Mouse (Mus musculus) lung, adult 2 months (tissue): ENCODE measurements around the gene Mkln1. TPM values are rescaled to one million over a fixed set of nuclear protein-coding genes. Genes with fewer than 3 reads are reported as not detected.

Source experiments
- DNase-seq: peaks from one replicate; pipeline ENCODE4 v3.0.0; 2022
- H3K4me1 ChIP-seq: fragments of 200-500 bp; 2 replicates; pipeline ENCODE4 v1.6.1; 2011; ENCODE audit warnings: low read length; ENCODE audit not compliant: control insufficient read depth, insufficient read depth
- H3K4me3 ChIP-seq: fragments of 200-500 bp; replicated peaks from 2 replicates; pipeline ENCODE3; 2011; ENCODE audit warnings: low read depth, mild to moderate bottlenecking, control low read depth, low read length; ENCODE audit errors: extremely low read depth
- CTCF ChIP-seq: fragments of 200-500 bp; IDR thresholded peaks from 2 replicates; pipeline ENCODE4 v1.5.1; 2011; ENCODE audit warnings: mild to moderate bottlenecking, low read length, control low read depth; ENCODE audit not compliant: insufficient read depth
- POLR2A ChIP-seq: fragments of 200-500 bp; IDR thresholded peaks from 2 replicates; pipeline ENCODE4 v1.6.1; 2011; ENCODE audit warnings: low read depth, mild to moderate bottlenecking, control low read depth, low read length, borderline replicate concordance; ENCODE audit errors: extremely low read depth
- WGBS: fragments of 180-500 bp; shearing (Covaris S2); methylation state at CpG from one replicate; pipeline ENCODE4 v1.1.7; 2018; 5-methylcytosine and 5-hydroxymethylcytosine counted together
- polyA plus RNA-seq: library from polyadenylated mRNA; depleted of rRNA; stranded (reverse); fragments of >200 nt; gene quantifications from 2 replicates; pipeline ENCODE4 v1.2.3, GENCODE M21; 2012

Mkln1 gene
- polyA plus RNA-seq, 1 experiment, result 26.4 TPM

DNA sequence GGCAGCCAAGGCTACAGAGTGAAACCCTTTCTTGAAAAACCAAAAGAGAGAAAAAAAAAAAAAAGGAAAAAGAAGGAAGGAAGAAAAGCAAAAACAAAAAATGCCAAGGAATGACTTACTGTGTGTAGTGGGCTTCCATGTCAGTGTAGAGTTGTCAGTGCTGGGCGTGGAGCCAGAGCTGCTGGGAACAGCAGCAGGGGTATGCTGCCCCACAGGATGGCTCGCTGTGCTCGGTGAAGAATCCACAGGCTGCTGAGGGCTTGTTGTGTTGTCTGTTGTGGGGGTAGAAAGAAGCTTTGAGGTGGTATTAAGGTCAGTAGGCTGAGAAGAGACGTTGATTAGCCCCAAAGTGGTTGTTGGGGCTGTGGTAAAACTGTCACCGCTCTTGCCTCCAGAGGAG is 129.8 kb downstream of the Mkln1 start:
- TF ChIP-seq CTCF (no peak), POLR2A (no peak)
- WGBS, result 71% methylated on average over 5 of the region's 5 CpGs
- no peak for DNase-seq
- Histone ChIP-seq H3K4me1 (peaks cover 2% of the 10 kb centered on the region; the same call in 1 of the 2 replicates), H3K4me3 (no peak overlapping the region)

DNA sequence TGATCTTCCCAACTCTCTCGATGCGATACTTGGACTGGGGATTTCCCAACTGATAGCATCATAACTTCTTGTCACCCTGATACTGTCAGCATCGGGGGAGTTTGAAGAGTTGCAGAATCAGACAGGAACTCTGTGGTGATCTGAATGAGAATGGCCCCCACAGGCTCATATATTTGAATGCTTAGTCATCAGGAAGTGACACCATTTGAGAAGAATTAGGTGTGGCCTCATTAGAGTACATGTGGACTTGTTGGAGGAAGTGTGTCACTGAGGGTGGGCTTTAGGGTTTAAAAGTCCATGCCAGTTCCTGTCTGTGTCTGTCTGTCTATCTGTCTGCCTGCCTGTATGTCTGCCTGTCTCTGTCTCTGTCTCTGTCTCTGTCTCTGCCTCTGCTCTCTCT is 133.3 kb downstream of the Mkln1 start:
- Histone ChIP-seq H3K4me1 (peaks cover 4% of the 10 kb centered on the region; the same call in 1 of the 2 replicates), H3K4me3 (no peak overlapping the region)
- WGBS, result 67% methylated on average over 3 of the region's 3 CpGs
- TF ChIP-seq POLR2A (no peak), CTCF (no peak)
- no peak for DNase-seq

DNA sequence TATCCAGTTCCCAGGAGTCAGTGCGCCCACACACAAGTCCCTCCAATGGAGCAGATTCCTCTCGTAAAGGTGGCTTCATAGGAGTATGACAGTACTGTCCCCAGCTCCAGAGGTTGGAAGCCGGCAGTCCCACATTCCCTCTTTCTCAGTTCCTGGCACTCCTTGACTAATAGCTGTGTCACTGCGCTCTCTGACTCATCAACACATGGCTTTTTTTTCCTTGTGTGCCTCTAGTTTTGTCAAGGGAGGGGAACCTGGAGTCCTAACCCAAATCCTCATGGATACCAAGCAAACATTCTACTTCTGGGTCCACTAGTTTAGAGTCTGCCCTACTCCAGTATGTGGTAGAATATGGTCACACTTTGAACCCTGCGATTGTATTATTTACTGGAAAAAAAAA is 136.2 kb downstream of the Mkln1 start:
- WGBS, result 87% methylated on average over 5 of the region's 5 CpGs
- DNase-seq, result no peak
- Histone ChIP-seq H3K4me1 (peaks cover 8% of the 10 kb centered on the region), H3K4me3 (no peak overlapping the region)
- TF ChIP-seq CTCF, result no peak
- TF ChIP-seq POLR2A, result no peak

- DNase-seq, result no peak
- Histone ChIP-seq H3K4me3 (no peak overlapping the region), H3K4me1 (peaks cover 12% of the 10 kb centered on the region)
- WGBS, result 55% methylated on average over 4 of the region's 4 CpGs
- no peak for TF ChIP-seq POLR2A
- no peak for TF ChIP-seq CTCF
Observed at GRCm38 (mm10) chr6:31537193-31537592, 138.7 kb downstream of the Mkln1 start.

DNA sequence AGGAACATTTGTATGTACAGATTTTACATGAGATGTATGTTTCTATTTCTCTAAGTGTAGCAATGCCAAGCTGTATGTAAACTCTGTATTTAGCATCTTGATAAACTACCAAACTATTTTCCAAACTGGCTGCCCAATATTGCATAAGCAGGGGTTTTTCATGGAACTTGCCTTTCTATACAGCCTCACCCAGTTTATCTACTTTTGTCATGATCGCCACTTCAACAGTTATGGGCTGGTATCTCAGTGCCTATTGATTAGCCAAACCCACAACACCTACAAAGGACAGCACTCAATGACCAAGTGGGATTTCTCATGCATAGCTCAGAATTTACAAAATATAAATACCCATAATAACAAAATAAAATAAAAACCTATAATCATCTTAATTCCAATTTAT is 139.6 kb downstream of the Mkln1 start:
- no peak for DNase-seq
- WGBS, result 82% methylated on average over 1 of the region's 1 CpGs
- H3K4me3 ChIP-seq, result no peak overlapping the region
- H3K4me1 ChIP-seq, result peaks cover 18% of the 10 kb centered on the region
- TF ChIP-seq POLR2A (no peak), CTCF (no peak)

GRCm38 (mm10) chr6:31540018-31540417 is 141.5 kb downstream of the Mkln1 start:
- WGBS, result 62% methylated on average over 6 of the region's 6 CpGs
- TF ChIP-seq POLR2A, result no peak
- no peak for TF ChIP-seq CTCF

DNA sequence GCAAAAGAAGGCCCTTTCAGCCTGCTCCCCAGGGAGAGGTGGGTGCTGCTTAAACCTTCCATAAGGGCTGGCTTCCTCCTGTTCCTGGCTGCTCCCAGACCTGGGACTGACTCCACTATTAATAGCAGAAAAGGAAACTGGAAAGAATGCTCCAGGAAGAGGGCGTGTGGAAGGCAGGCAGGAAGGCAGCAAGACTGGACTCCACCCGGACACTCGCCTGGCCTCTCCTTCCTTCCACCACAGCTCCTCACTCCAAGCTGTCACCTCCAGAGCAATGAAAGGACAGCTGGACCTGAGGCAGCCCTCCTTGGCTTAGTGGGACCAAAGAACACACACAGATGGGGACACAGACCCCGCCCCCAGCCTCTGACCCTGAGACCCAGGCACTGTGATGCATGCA is 145.8 kb downstream of the Mkln1 start:
- no peak overlapping the region for H3K4me3 ChIP-seq
- H3K4me1 ChIP-seq, result peaks cover 41% of the 10 kb centered on the region
- WGBS, result 32% methylated on average over 4 of the region's 4 CpGs
- no peak for DNase-seq
- no peak for TF ChIP-seq CTCF
- TF ChIP-seq POLR2A, result no peak

More at GRCm38 (mm10) chr6:31540018-31540417, 141.5 kb downstream of the Mkln1 start:
- Histone ChIP-seq H3K4me3 (no peak overlapping the region), H3K4me1 (peaks cover 29% of the 10 kb centered on the region)
- no peak for DNase-seq

DNA sequence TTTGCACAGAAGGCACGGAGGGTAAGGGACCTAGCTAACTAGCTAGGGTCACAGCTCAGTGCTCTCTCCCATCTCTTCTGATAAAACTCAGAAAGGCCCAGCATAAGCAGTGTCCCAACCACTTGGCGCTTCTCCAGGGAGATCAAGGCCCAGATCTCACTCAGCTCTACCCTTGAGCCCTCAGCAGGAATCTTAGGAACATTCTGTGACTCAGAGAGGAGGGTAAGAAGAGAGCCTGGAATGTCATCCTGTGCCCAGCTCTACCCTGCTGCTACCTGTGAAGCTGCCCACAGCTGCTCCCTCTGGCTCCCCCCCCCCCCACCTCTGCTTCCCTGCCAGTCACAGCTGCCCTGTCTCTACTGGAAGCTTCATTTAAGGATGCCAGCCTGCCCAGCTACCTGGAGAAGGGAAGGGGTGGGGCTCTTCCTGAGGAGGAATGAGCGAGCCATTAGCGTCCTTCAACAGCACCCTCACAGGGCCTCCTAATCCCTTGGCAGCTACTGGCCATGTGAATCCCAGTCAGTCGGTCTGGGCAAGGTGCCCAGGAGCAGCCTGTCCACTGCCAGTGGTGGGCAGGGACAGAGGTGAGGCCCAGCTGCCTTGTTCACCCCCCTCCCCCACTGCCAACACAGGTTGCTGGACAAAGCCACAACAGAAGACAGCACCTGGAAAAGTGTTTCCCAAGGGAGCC is 151.0 kb downstream of the Mkln1 start:
- H3K4me1 ChIP-seq, result peaks cover 28% of the 10 kb centered on the region
- no peak for TF ChIP-seq CTCF
- TF ChIP-seq POLR2A, result no peak
- WGBS, result 19% methylated on average over 5 of the region's 5 CpGs
- no peak overlapping the region for H3K4me3 ChIP-seq
- peak; percentile 44 for DNase-seq

DNA sequence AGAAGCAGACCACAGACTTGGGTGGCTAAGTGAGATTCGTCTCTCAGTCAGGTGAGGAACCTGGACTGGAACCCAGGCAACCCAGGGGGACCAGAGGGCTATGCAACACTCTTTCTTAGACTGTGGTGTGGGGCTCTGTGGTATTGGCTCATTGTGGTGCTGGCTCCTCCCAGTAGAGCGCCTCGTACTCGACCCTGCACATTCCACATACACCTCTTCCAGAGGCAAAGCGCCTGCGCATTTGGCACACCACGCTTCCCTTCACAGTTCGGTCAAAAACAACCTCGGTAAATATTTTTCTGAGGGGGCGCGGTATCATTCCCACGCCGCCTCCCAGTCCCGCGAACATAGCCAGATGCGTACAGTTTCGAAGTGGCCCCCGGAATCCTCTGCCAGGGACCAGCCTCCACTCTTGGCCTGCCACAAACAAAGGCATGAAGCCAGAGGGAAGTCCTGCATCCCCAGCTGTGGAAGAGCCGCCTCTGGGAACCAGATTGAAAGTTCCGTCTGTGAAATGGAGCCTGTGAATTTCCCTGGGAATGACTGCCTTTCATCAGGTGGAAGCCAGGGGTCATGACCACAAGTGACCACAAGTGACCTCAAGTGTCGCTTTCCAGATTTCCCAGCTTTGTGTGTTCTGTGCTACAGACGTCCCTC is 152.5 kb downstream of the Mkln1 start:
- TF ChIP-seq CTCF (no peak), POLR2A (no peak)
- no peak overlapping the region for H3K4me3 ChIP-seq
- DNase-seq, result no peak
- peaks cover 29% of the 10 kb centered on the region for H3K4me1 ChIP-seq
- WGBS, result 34% methylated on average over 22 of the region's 22 CpGs

GRCm38 (mm10) chr6:31556460-31557100 is 158.0 kb downstream of the Mkln1 start:
- no peak for TF ChIP-seq CTCF
- TF ChIP-seq POLR2A, result no peak
- H3K4me3 ChIP-seq, result no peak overlapping the region
- 72% methylated on average over 7 of the region's 7 CpGs for WGBS
- DNase-seq, result no peak
- H3K4me1 ChIP-seq, result peaks cover 11% of the 10 kb centered on the region; the same call in 1 of the 2 replicates
